Mouse (Mus musculus): ENCODE results near the gene Hhipl2. TPM values are rescaled to one million over a fixed set of nuclear protein-coding genes. Genes with fewer than 3 reads are reported as not detected.

The Hhipl2 gene
- polyA plus RNA-seq, 1 experiment, result 0.05 TPM

DNA sequence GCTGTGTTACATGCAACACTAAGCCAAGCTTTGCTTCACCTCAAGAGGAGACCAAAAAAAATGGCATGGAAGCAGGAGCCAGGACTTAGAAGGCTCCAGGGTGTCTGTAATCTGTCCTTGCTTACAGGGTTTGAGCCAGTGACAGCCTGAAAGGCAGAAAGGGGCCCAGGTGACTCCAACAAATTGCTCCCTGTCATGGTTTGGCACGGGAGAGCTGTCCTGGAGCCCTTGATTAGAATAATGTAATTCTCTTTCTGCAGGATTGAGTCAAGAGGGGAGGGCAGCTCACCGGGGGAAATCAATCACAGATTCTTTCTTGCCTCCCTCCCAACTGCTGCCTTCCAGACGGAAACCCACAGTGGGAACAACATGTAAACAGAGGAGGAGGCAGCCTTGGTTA lies 35.1 kb downstream of the Hhipl2 start:
- TF ChIP-seq E2F4 (IDR thresholded peaks at IDR 0.05; ENCODE audit: insufficient read depth) (no peak), SRF (IDR thresholded peaks at IDR 0.05; ENCODE audit: control insufficient read depth, insufficient read length, low read depth) (no peak), MYOD1 (IDR thresholded peaks at IDR 0.05; ENCODE audit: control insufficient read depth in 1 of 3, insufficient read length in 2 of 3, low read depth in 2 of 3) (no peak), TCF12 (IDR thresholded peaks at IDR 0.05; ENCODE audit: insufficient read depth, poor library complexity, severe bottlenecking) (no peak), USF1 (IDR thresholded peaks at IDR 0.05; ENCODE audit: low read depth) (no peak), POLR2AphosphoS2 (IDR thresholded peaks at IDR 0.05; ENCODE audit: insufficient read length, low read depth) (no peak), CEBPB (IDR thresholded peaks at IDR 0.05; ENCODE audit: insufficient read depth, poor library complexity, severe bottlenecking) (no peak), MYOG (IDR thresholded peaks at IDR 0.05; ENCODE audit: control insufficient read depth in 1 of 3, insufficient read depth in 1 of 3, insufficient read length in 2 of 3, low read depth in 2 of 3) (no peak), MAX (IDR thresholded peaks at IDR 0.05; ENCODE audit: low read depth) (no peak), POLR2A (IDR thresholded peaks at IDR 0.05; ENCODE audit: insufficient read length, low read depth) (no peak), TCF3 (IDR thresholded peaks at IDR 0.05; ENCODE audit: insufficient read length, low read depth) (no peak), REST (IDR thresholded peaks at IDR 0.05; ENCODE audit: insufficient read depth, insufficient read length) (no peak)
- Histone ChIP-seq H3ac (ENCODE audit: control insufficient read depth, insufficient read length) (no peak overlapping the region), H3K79me2 (ENCODE audit: control insufficient read depth, insufficient read depth) (no peaks in the 10 kb centered on the region), H3K4me3 (no peak overlapping the region), H3K36me3 (ENCODE audit: control insufficient read depth, insufficient read depth) (no peaks in the 10 kb centered on the region), H3K27me3 (ENCODE audit: control insufficient read depth, insufficient read depth, insufficient read length) (no peaks in the 10 kb centered on the region), H3K4me2 (ENCODE audit: low read depth) (no peak overlapping the region)

Other genes with a start within 250 kb of the Hhipl2 start
- 23.5 TPM for gene Disp1, start 196.7 kb upstream of the Hhipl2 start, polyA plus RNA-seq (2012; fragmentation: generic; extraction: Trizol)
- 28.3 TPM for gene Aida, start 121.6 kb upstream of the Hhipl2 start, polyA plus RNA-seq (2012; fragmentation: generic; extraction: Trizol)
- gene Brox, start 120.9 kb upstream of the Hhipl2 start, polyA plus RNA-seq (2012; fragmentation: generic; extraction: Trizol), result 26.6 TPM
- gene Mia3, start 48.7 kb upstream of the Hhipl2 start, polyA plus RNA-seq (2012; fragmentation: generic; extraction: Trizol), result 48.1 TPM
- 3.4 TPM for gene Taf1a, start 29.2 kb upstream of the Hhipl2 start, polyA plus RNA-seq (2012; fragmentation: generic; extraction: Trizol)